Mouse (Mus musculus) stomach, postnatal 0 days (tissue): ENCODE results near the gene Naif1. TPM values are rescaled to one million over a fixed set of nuclear protein-coding genes. Genes with fewer than 3 reads are reported as not detected.
A peak's percentile ranks its signal among the peaks of the same experiment; 100 is the strongest.

Experiments used
- ATAC-seq: fragments of 200-750 bp; cut with Nextera tagmentation; 2 replicates; pipeline ENCODE4 v1.8.0; 2017; ENCODE audit not compliant: low FRiP score, low TSS enrichment
- DNase-seq: peaks from one replicate; pipeline ENCODE4 v3.0.0-alpha.2; 2016; ENCODE audit warnings: low spot score
- H3K27ac ChIP-seq: fragments of 300-500 bp; sonication (generic); replicated peaks from 2 replicates; pipeline ENCODE4 v1.5.1; 2014; ENCODE audit warnings: mild to moderate bottlenecking, control low read depth
- H3K27me3 ChIP-seq: fragments of 300-500 bp; sonication (generic); 2 replicates; pipeline ENCODE4 v1.6.1; 2014; ENCODE audit warnings: low read length; ENCODE audit not compliant: control insufficient read depth, insufficient read depth
- H3K36me3 ChIP-seq: fragments of 300-500 bp; sonication (generic); 2 replicates; pipeline ENCODE4 v1.6.1; 2014; ENCODE audit warnings: low read length, mixed read lengths; ENCODE audit not compliant: control insufficient read depth, insufficient read depth
- H3K4me1 ChIP-seq: fragments of 300-500 bp; sonication (generic); replicated peaks from 2 replicates; pipeline ENCODE4 v1.6.1; 2014; ENCODE audit warnings: antibody characterized with exemption; ENCODE audit not compliant: control insufficient read depth, insufficient read depth
- H3K4me2 ChIP-seq: fragments of 300-500 bp; sonication (generic); replicated peaks from 2 replicates; pipeline ENCODE4 v1.6.1; 2014; ENCODE audit warnings: low read depth, mild to moderate bottlenecking, control low read depth, moderate library complexity
- H3K4me3 ChIP-seq: fragments of 300-500 bp; sonication (generic); 2 replicates; pipeline ENCODE4 v1.5.1; 2014; ENCODE audit warnings: low read depth, low read length, control low read depth
- H3K9ac ChIP-seq: fragments of 300-500 bp; sonication (generic); 2 replicates; pipeline ENCODE4 v1.6.1; 2014; ENCODE audit warnings: mild to moderate bottlenecking, low read length, control low read depth, mixed read lengths
- H3K9me3 ChIP-seq: fragments of 300-500 bp; sonication (generic); 2 replicates; pipeline ENCODE4 v1.6.1; 2016; ENCODE audit warnings: low read length; ENCODE audit not compliant: control insufficient read depth
- CTCF ChIP-seq: IDR thresholded peaks from 2 replicates; pipeline ENCODE4 v1.5.1; 2016; ENCODE audit warnings: antibody characterized with exemption, low read depth, mild to moderate bottlenecking, moderate library complexity
- EP300 ChIP-seq: optimal IDR thresholded peaks from 2 replicates; pipeline ENCODE3; 2016; ENCODE audit warnings: antibody characterized with exemption
- WGBS: fragments of 180-500 bp; shearing (Covaris S2); extraction: QIAGEN DNeasy Blood & Tissue Kit; methylation state at CpG from one replicate; pipeline ENCODE4 v1.1.7; 2014; 5-methylcytosine and 5-hydroxymethylcytosine counted together
- polyA plus RNA-seq: library from polyadenylated mRNA; unstranded; fragments of >200 nt; fragmentation: Nextera tagmentation; extraction: Ambion mirVana; gene quantifications from 2 replicates; pipeline ENCODE4 v1.2.1, GENCODE M21; 2015

Naif1 gene
- polyA plus RNA-seq, result 2.5 and 2.6 TPM in 2 replicates

GRCm38 (mm10) chr2:32449761-32450754 is at the start of gene Naif1:
Gene Naif1 (plus strand): TSS chr2:32450457.
- Histone ChIP-seq H3K4me3 (peak within 1 kb of the TSS; percentile 86), H3K27ac (peak within 1 kb of the TSS; percentile 94), H3K27me3 (no peaks in the 10 kb centered on the region), H3K9ac (peak within 1 kb of the TSS; percentile 88), H3K4me2 (peak within 1 kb of the TSS; percentile 80), H3K9me3 (no peaks in the 10 kb centered on the region), H3K4me1 (peaks cover 7% of the 10 kb centered on the region), H3K36me3 (no peaks in the 10 kb centered on the region; the same call in 1 of the 2 replicates)
- no peak for DNase-seq
- no peak for TF ChIP-seq CTCF
- no peak for TF ChIP-seq EP300
- 72% methylated on average over 15 of the region's 15 CpGs for WGBS
- no peak for ATAC-seq

DNA sequence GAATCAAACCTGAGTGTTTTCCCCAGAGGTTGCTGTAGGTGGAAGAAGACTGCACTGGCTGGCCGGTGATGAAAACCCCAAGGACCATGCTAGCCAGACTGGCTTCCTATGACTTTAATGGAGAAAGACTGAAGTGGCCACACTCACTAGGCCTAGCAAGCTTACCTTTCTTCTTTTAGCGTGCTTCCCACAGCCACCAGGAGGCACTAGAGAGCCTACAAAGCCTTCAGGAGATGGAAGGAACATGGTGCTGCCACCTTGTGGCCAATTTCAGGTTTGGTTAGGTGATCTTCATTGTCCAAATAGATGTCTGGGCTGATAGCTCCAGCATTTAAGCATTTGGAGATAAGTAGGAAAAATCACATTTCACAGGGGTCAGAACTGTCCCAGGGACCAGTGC is 45.6 kb upstream of the Naif1 start:
- no peak overlapping the region for H3K4me2 ChIP-seq
- whole genome bisulfite sequencing, result 21% methylated on average over 2 of the region's 2 CpGs
- H3K27ac ChIP-seq, result no peak overlapping the region
- DNase-seq, result peak; percentile 94
- TF ChIP-seq EP300, result no peak
- TF ChIP-seq CTCF, result peak; percentile 100
- no peaks in the 10 kb centered on the region for H3K4me1 ChIP-seq
- ATAC-seq, result no peak; the same call in 1 of the 2 replicates
- H3K4me3 ChIP-seq, result no peak overlapping the region
- no peaks in the 10 kb centered on the region for H3K27me3 ChIP-seq
- H3K36me3 ChIP-seq, result peaks cover 7% of the 10 kb centered on the region; the same call in 1 of the 2 replicates
- H3K9me3 ChIP-seq, result no peaks in the 10 kb centered on the region
- H3K9ac ChIP-seq, result no peak overlapping the region

GRCm38 (mm10) chr2:32407144-32407824 is 43.0 kb upstream of the Naif1 start:
- peak overlapping the region; percentile 40; the same call in 1 of the 2 replicates for H3K27ac ChIP-seq
- peaks cover 4% of the 10 kb centered on the region; the same call in 1 of the 2 replicates for H3K36me3 ChIP-seq
- H3K9me3 ChIP-seq, result no peaks in the 10 kb centered on the region
- no peaks in the 10 kb centered on the region for H3K27me3 ChIP-seq
- no peak overlapping the region for H3K4me2 ChIP-seq
- TF ChIP-seq CTCF (no peak), EP300 (no peak)
- no peak overlapping the region for H3K4me3 ChIP-seq
- DNase-seq, result no peak
- no peak for ATAC-seq
- 70% methylated on average over 7 of the region's 7 CpGs for WGBS
- no peaks in the 10 kb centered on the region for H3K4me1 ChIP-seq
- no peak overlapping the region for H3K9ac ChIP-seq

- 50% methylated on average over 25 of the region's 25 CpGs for WGBS
- H3K4me3 ChIP-seq, result no peak overlapping the region
- no peak for TF ChIP-seq CTCF
- no peak for TF ChIP-seq EP300
- H3K27me3 ChIP-seq, result no peaks in the 10 kb centered on the region
- DNase-seq, result peak; percentile 78
- H3K27ac ChIP-seq, result peak overlapping the region; percentile 82
- no peaks in the 10 kb centered on the region for H3K9me3 ChIP-seq
- H3K4me2 ChIP-seq, result peak overlapping the region; percentile 23; the same call in 1 of the 2 replicates
- no peaks in the 10 kb centered on the region for H3K36me3 ChIP-seq
- peak; percentile 86 for ATAC-seq
- no peaks in the 10 kb centered on the region for H3K4me1 ChIP-seq
- H3K9ac ChIP-seq, result no peak overlapping the region
Measured at GRCm38 (mm10) chr2:32408429-32409424, 41.5 kb upstream of the Naif1 start.

GRCm38 (mm10) chr2:32411407-32411806 is 38.9 kb upstream of the Naif1 start:
- WGBS, result 73% methylated on average over 7 of the region's 7 CpGs
- ATAC-seq (no peak), DNase-seq (no peak)
- H3K27me3 ChIP-seq, result no peaks in the 10 kb centered on the region
- H3K27ac ChIP-seq, result no peak overlapping the region
- H3K9ac ChIP-seq, result no peak overlapping the region
- no peak overlapping the region for H3K4me2 ChIP-seq
- peaks cover 12% of the 10 kb centered on the region; the same call in 1 of the 2 replicates for H3K36me3 ChIP-seq
- no peaks in the 10 kb centered on the region for H3K9me3 ChIP-seq
- TF ChIP-seq EP300 (no peak), CTCF (no peak)
- no peak overlapping the region for H3K4me3 ChIP-seq
- H3K4me1 ChIP-seq, result no peaks in the 10 kb centered on the region
